In the genomic region with DNA sequence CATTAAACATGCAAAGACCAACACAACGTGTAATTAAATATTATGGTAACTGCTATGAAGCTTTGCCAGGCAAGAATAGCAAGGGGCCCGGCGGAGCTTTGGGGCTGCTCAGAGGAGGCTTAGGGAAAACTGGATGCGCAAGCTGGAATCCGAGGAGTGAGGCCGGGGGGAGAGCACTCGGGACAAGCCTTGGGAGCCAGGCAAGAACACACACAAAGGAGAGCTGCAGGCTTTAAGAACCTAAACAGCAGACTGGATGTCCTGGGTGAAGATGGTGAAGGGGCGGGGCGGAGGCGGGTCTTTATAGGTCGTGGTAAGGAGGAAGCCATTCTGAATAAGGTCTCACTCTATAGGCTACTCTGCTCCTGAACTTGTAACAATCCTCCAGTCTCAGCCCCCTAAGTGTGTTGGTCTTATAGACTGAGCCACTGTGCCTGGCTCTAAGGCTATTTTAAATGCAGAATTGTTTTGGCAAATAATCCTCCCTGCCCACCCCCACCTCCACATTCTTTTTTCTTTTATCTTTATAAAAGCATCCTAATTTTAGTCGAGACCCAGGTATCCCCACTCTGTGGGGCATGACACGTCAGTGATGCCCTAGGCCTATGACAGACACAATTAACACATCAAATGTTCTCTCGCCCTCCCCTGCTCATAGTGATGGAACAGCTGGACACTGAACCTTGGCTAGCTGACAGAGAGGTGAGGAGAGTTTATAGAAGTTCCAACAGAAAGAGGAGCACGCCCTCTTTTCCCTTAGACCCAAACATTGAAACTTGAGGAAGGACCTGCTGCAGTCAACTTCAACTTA, we compare ENCODE assay signal across 13 mouse cellular contexts. TPM values are rescaled to one million over a fixed set of nuclear protein-coding genes. Genes with fewer than 3 reads are reported as not detected.
A peak's percentile ranks its signal among the peaks of the same experiment; 100 is the strongest.
DNase-seq lines count a peak whose midpoint lies in the region; ATAC-seq and TF ChIP-seq lines count a peak whose summit lies in the region.
"Had no signal": no experiment of that assay in that cellular context is flagged by ENCODE, and none has a peak within 500 bp of the region (broad histone marks: within the 10 kb centered on the region; RNA-seq: fewer than 3 reads in every experiment).

No protein-coding gene starts in this region.

- intact Hi-C loops in heart, postnatal 14 days (cut with DNase I) = no loop called here
- intact Hi-C loops in left cerebral cortex, postnatal 36 days (cut with DNase I) = no loop called here

- H3K27ac ChIP-seq in kidney, embryonic 15.5 days = peak overlapping the region; percentile 78
- no peak overlapping the region; the same call in 1 of the 2 replicates for H3K27ac ChIP-seq in embryonic facial prominence, embryonic 11.5 days (replicated peaks; ENCODE audit: low read depth, low read length)
- H3K27ac ChIP-seq in hindbrain, embryonic 16.5 days (ENCODE audit: low read depth, low read length) = peak overlapping the region; percentile 46; the same call in 1 of the 2 replicates
- peak overlapping the region; percentile 65 for H3K27ac ChIP-seq in midbrain, postnatal 0 days (ENCODE audit: low read depth, low read length)
- H3K27ac ChIP-seq: heart, embryonic 13.5 days; liver, embryonic 15.5 days had no signal

- TF ChIP-seq CTCF in midbrain, postnatal 0 days (IDR thresholded peaks at IDR 0.05) = no peak

- no peak for DNase-seq in kidney, adult 9 months
- peak; percentile 55 for DNase-seq in embryonic facial prominence, embryonic 11.5 days (ENCODE audit: low spot score)
- DNase-seq in midbrain, postnatal 0 days (ENCODE audit: low spot score) = no peak
- DNase-seq in heart, postnatal 14 days = no peak
- no peak for DNase-seq in heart, adult 18-20 months
- DNase-seq in left cerebral cortex, postnatal 36 days (ENCODE audit: low spot score in 2 of 2) = no peak
- DNase-seq: adrenal gland, adult 8-10 months; B cell, adult 2 months; thymus, adult 18-20 months had no signal

- ATAC-seq in kidney, embryonic 15.5 days (replicated peaks; ENCODE audit: low FRiP score) = no peak; the same call in 1 of the 2 replicates
- ATAC-seq in embryonic facial prominence, embryonic 11.5 days (replicated peaks; ENCODE audit: insufficient number of reproducible peaks, low FRiP score, low TSS enrichment, low read depth) = peak; percentile 73; the same call in 1 of the 2 replicates
- no peak for ATAC-seq in hindbrain, embryonic 16.5 days
- 0 out of 2 replicates have a peak, but pooled peaks have one; percentile 58 for ATAC-seq in midbrain, postnatal 0 days (ENCODE audit: low FRiP score)

- no peaks in the 10 kb centered on the region for H3K36me3 ChIP-seq in kidney, embryonic 15.5 days
- no peaks in the 10 kb centered on the region for H3K36me3 ChIP-seq in embryonic facial prominence, embryonic 11.5 days (replicated peaks; ENCODE audit: control insufficient read depth, insufficient read depth, low read depth, low read length)
- no peaks in the 10 kb centered on the region for H3K36me3 ChIP-seq in hindbrain, embryonic 16.5 days (ENCODE audit: control insufficient read depth, insufficient read depth, low read length)
- 0 out of 2 replicates have a peak, but pooled peaks cover 3% of the 10 kb centered on the region for H3K36me3 ChIP-seq in midbrain, postnatal 0 days (ENCODE audit: insufficient read depth, low read length)
- H3K36me3 ChIP-seq: heart, embryonic 13.5 days; liver, embryonic 15.5 days had no signal

- H3K9me3 ChIP-seq in kidney, embryonic 15.5 days (replicated peaks) = no peaks in the 10 kb centered on the region
- no peaks in the 10 kb centered on the region for H3K9me3 ChIP-seq in embryonic facial prominence, embryonic 11.5 days (replicated peaks; ENCODE audit: control insufficient read depth, low read length)
- no peaks in the 10 kb centered on the region for H3K9me3 ChIP-seq in hindbrain, embryonic 16.5 days (ENCODE audit: control insufficient read depth, low read length)
- no peaks in the 10 kb centered on the region for H3K9me3 ChIP-seq in midbrain, postnatal 0 days (ENCODE audit: low read length)
- H3K9me3 ChIP-seq: heart, embryonic 13.5 days; liver, embryonic 15.5 days had no signal

- H3K4me1 ChIP-seq in kidney, embryonic 15.5 days = peaks cover 24% of the 10 kb centered on the region
- peaks cover 2% of the 10 kb centered on the region; the same call in 1 of the 2 replicates for H3K4me1 ChIP-seq in embryonic facial prominence, embryonic 11.5 days (ENCODE audit: control insufficient read depth, insufficient read depth, low read length)
- H3K4me1 ChIP-seq in hindbrain, embryonic 16.5 days (ENCODE audit: control insufficient read depth, insufficient read depth, low read depth, low read length) = peaks cover 16% of the 10 kb centered on the region
- H3K4me1 ChIP-seq in midbrain, postnatal 0 days (ENCODE audit: insufficient read depth, low read length) = no peaks in the 10 kb centered on the region
- H3K4me1 ChIP-seq: heart, embryonic 13.5 days; liver, embryonic 15.5 days had no signal

- H3K4me3 ChIP-seq in kidney, embryonic 15.5 days (replicated peaks) = no peak overlapping the region
- no peak overlapping the region for H3K4me3 ChIP-seq in embryonic facial prominence, embryonic 11.5 days (ENCODE audit: low read depth, low read length)
- H3K4me3 ChIP-seq in hindbrain, embryonic 16.5 days (ENCODE audit: low read length) = no peak overlapping the region
- no peak overlapping the region for H3K4me3 ChIP-seq in midbrain, postnatal 0 days (ENCODE audit: low read depth, low read length)
- H3K4me3 ChIP-seq: heart, embryonic 13.5 days; liver, embryonic 15.5 days had no signal

- 42% methylated on average over 15 of the region's 15 CpGs for WGBS in kidney, embryonic 15.5 days
- WGBS in embryonic facial prominence, embryonic 11.5 days = 45% methylated on average over 15 of the region's 15 CpGs
- WGBS in hindbrain, embryonic 16.5 days = 36% methylated on average over 15 of the region's 15 CpGs
- WGBS in midbrain, postnatal 0 days = 25% methylated on average over 15 of the region's 15 CpGs

- peak overlapping the region; percentile 21; the same call in 1 of the 2 replicates for H3K4me2 ChIP-seq in kidney, embryonic 15.5 days
- no peak overlapping the region for H3K4me2 ChIP-seq in embryonic facial prominence, embryonic 11.5 days (ENCODE audit: low read depth, low read length)
- no peak overlapping the region for H3K4me2 ChIP-seq in hindbrain, embryonic 16.5 days (ENCODE audit: low read length)
- H3K4me2 ChIP-seq in midbrain, postnatal 0 days (ENCODE audit: low read depth, low read length, poor library complexity, severe bottlenecking) = no peak overlapping the region
- H3K4me2 ChIP-seq: heart, embryonic 13.5 days; liver, embryonic 15.5 days had no signal

- H3K9ac ChIP-seq in kidney, embryonic 15.5 days = no peak overlapping the region
- no peak overlapping the region; the same call in 1 of the 2 replicates for H3K9ac ChIP-seq in embryonic facial prominence, embryonic 11.5 days (replicated peaks; ENCODE audit: low read length)
- no peak overlapping the region for H3K9ac ChIP-seq in hindbrain, embryonic 16.5 days (ENCODE audit: low read depth, low read length)
- no peak overlapping the region for H3K9ac ChIP-seq in midbrain, postnatal 0 days (replicated peaks; ENCODE audit: low read length, poor library complexity, severe bottlenecking)
- H3K9ac ChIP-seq: heart, embryonic 13.5 days; liver, embryonic 15.5 days had no signal

- no peaks in the 10 kb centered on the region for H3K27me3 ChIP-seq in kidney, embryonic 15.5 days
- H3K27me3 ChIP-seq in embryonic facial prominence, embryonic 11.5 days (ENCODE audit: control insufficient read depth, insufficient read depth, low read length) = no peaks in the 10 kb centered on the region
- H3K27me3 ChIP-seq in hindbrain, embryonic 16.5 days (replicated peaks; ENCODE audit: control insufficient read depth, insufficient read depth, low read length) = no peaks in the 10 kb centered on the region
- no peaks in the 10 kb centered on the region for H3K27me3 ChIP-seq in midbrain, postnatal 0 days (ENCODE audit: insufficient read depth, low read length)
- H3K27me3 ChIP-seq: liver, embryonic 15.5 days had no signal

RNA-seq across cellular contexts. Expression of gene Sipa1l3, which starts 36.9 kb away (rescaled TPM):
- 14.4 and 14.5 TPM in 2 replicates for polyA plus RNA-seq in kidney, embryonic 15.5 days (2015; fragmentation: Nextera tagmentation; extraction: Ambion mirVana)
- polyA plus RNA-seq in embryonic facial prominence, embryonic 11.5 days (2014; fragmentation: Nextera tagmentation; extraction: Ambion mirVana) = 4.5 and 6.8 TPM in 2 replicates
- polyA plus RNA-seq in hindbrain, embryonic 16.5 days (2015; fragmentation: Nextera tagmentation; extraction: Ambion mirVana) = 18.2 and 23.1 TPM in 2 replicates
- total RNA-seq in midbrain, postnatal 0 days (2014; rRNA removed) = 72.8 and 80.7 TPM in 2 replicates
- 12.9 and 13.9 TPM in 2 replicates for polyA plus RNA-seq in midbrain, postnatal 0 days (2015; fragmentation: Nextera tagmentation; extraction: Ambion mirVana)
- 10 to 100 TPM; 15.7 to 15.9 TPM for total RNA-seq in heart, postnatal 14 days (2021)
- total RNA-seq in heart, adult 18-20 months (2021) = 10 to 100 TPM in 1 of 2 experiments, 1 to 10 TPM in 1; 9.6 to 11.1 TPM
- total RNA-seq in left cerebral cortex, postnatal 36 days (2021) = 10 to 100 TPM; 41.2 to 65.2 TPM

Comparison
In these comparisons a context has a peak if more than half of its experiments do, and no peak if none do; other contexts are left out.
1. ATAC-seq: peak in embryonic facial prominence, embryonic 11.5 days (single experiment) and midbrain, postnatal 0 days (single experiment); none in kidney, embryonic 15.5 days (single experiment) and hindbrain, embryonic 16.5 days (single experiment).